Mouse (Mus musculus) embryonic facial prominence, embryonic 14.5 days (tissue): Measurements from ENCODE around the gene Gstp3. TPM values are rescaled to one million over a fixed set of nuclear protein-coding genes. Genes with fewer than 3 reads are reported as not detected.

ENCODE experiments used
- ATAC-seq: fragments of 200-750 bp; cut with Nextera tagmentation; 2 replicates; pipeline ENCODE4 v1.8.0; 2017; ENCODE audit warnings: low read depth, moderate number of reproducible peaks, moderate TSS enrichment
- DNase-seq: peaks from one replicate; pipeline ENCODE4 v3.0.0-alpha.2; 2015; ENCODE audit warnings: low spot score
- H3K27ac ChIP-seq: fragments of 300-500 bp; sonication (generic); replicated peaks from 2 replicates; pipeline ENCODE4 v1.5.1; 2014; ENCODE audit warnings: low read depth, mild to moderate bottlenecking, low read length, moderate library complexity
- H3K27me3 ChIP-seq: fragments of 300-500 bp; sonication (generic); replicated peaks from 2 replicates; pipeline ENCODE4 v1.6.1; 2014; ENCODE audit warnings: low read length; ENCODE audit not compliant: control insufficient read depth, insufficient read depth
- H3K36me3 ChIP-seq: fragments of 300-500 bp; sonication (generic); 2 replicates; pipeline ENCODE4 v1.6.1; 2014; ENCODE audit warnings: low read length, mixed read lengths; ENCODE audit not compliant: control insufficient read depth, insufficient read depth
- H3K4me1 ChIP-seq: fragments of 300-500 bp; sonication (generic); 2 replicates; pipeline ENCODE4 v1.6.1; 2014; ENCODE audit warnings: antibody characterized with exemption, low read length; ENCODE audit not compliant: control insufficient read depth, insufficient read depth
- H3K4me2 ChIP-seq: fragments of 300-500 bp; sonication (generic); 2 replicates; pipeline ENCODE4 v1.6.1; 2014; ENCODE audit warnings: low read depth, mild to moderate bottlenecking, low read length, moderate library complexity, mixed read lengths
- H3K4me3 ChIP-seq: fragments of 300-500 bp; sonication (generic); 2 replicates; pipeline ENCODE4 v1.5.1; 2014; ENCODE audit warnings: low read depth, mild to moderate bottlenecking, low read length
- H3K9ac ChIP-seq: fragments of 300-500 bp; sonication (generic); 2 replicates; pipeline ENCODE4 v1.6.1; 2014; ENCODE audit warnings: low read depth, mild to moderate bottlenecking, low read length, moderate library complexity, mixed read lengths
- H3K9me3 ChIP-seq: fragments of 300-500 bp; sonication (generic); 2 replicates; pipeline ENCODE4 v1.6.1; 2016; ENCODE audit warnings: low read length; ENCODE audit not compliant: control insufficient read depth
- WGBS: fragments of 180-500 bp; shearing (Covaris S2); extraction: QIAGEN DNeasy Blood & Tissue Kit; methylation state at CpG from one replicate; pipeline ENCODE4 v1.1.7; 2014; 5-methylcytosine and 5-hydroxymethylcytosine counted together
- polyA plus RNA-seq: library from polyadenylated mRNA; unstranded; fragments of >200 nt; fragmentation: Nextera tagmentation; extraction: Ambion mirVana; gene quantifications from 2 replicates; pipeline ENCODE4 v1.2.1, GENCODE M21; 2014

The Gstp3 gene
- polyA plus RNA-seq, 1 experiment from 2014 or later, result 0.35 TPM

DNA sequence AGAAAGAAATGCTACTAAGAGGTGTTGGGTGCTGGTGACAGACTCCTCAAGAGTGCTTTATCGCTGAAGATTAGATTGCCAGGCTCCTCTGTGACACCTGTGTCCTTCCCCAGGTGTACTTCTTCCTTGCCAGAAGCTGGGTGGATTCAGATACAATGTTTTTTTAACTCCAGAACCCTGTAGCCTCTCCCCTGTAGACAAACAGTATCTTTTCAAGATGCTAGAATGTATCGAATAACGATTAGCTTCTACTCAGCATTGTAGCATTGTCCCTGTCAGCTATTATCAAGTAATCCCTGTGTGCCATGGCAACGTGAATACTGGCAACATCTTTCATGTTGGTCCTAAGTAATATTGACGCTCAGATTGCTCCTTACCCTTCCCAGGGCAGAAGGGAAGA lies 25.6 kb downstream of the Gstp3 start:
- Histone ChIP-seq H3K4me1 (0 out of 2 replicates have a peak, but pooled peaks cover 4% of the 10 kb centered on the region), H3K4me2 (no peak overlapping the region), H3K9ac (no peak overlapping the region), H3K27ac (no peak overlapping the region), H3K9me3 (no peaks in the 10 kb centered on the region), H3K36me3 (no peaks in the 10 kb centered on the region), H3K27me3 (no peaks in the 10 kb centered on the region), H3K4me3 (no peak overlapping the region)
- ATAC-seq (no peak), DNase-seq (no peak)
- 71% methylated on average over 5 of the region's 5 CpGs for WGBS

DNA sequence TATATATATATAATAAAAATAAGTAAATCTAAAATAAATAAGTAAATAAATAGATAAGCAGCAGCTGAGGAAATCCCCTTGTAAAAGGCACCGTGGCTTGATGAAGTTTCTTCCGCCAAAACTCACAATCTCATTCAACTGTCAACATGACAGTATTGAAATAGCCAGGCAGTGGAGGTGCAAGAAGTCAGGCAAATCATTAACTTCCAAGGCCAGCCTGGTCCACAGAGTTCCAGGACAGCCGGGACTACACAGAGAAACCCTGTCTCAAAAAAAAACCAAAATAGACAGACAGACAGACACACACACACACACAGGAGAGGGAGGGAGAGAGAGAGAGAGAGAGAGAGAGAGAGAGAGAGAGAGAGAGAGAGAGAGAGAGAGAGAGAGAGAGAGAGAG lies 26.1 kb downstream of the Gstp3 start:
- Histone ChIP-seq H3K4me1 (0 out of 2 replicates have a peak, but pooled peaks cover 2% of the 10 kb centered on the region), H3K9me3 (no peaks in the 10 kb centered on the region), H3K4me2 (no peak overlapping the region), H3K4me3 (no peak overlapping the region), H3K27me3 (no peaks in the 10 kb centered on the region), H3K9ac (no peak overlapping the region), H3K27ac (no peak overlapping the region), H3K36me3 (no peaks in the 10 kb centered on the region)
- ATAC-seq, result no peak
- DNase-seq, result no peak
- 80% methylated on average over 3 of the region's 3 CpGs for WGBS

DNA sequence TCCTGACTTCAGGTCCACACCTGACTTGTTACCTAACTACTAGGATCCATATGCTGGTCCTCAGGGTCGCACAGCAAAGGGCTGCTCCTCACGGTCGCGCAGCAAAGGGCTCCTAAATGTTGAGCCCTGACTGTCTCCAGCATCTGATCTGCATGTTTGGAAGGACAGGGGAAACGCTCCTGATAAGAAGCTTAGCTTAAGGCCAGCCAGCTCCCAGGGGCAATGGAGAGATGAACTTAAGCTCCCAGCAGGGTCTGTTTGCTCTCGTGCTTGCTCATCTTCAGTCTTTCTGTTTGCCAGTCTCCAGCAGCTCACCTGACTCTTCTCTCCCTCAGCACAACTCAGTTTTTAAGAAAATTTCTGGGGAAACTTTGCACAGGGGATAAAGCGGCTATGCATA lies 26.7 kb downstream of the Gstp3 start:
- Histone ChIP-seq H3K27me3 (no peaks in the 10 kb centered on the region), H3K4me1 (no peaks in the 10 kb centered on the region), H3K27ac (no peak overlapping the region), H3K4me2 (no peak overlapping the region), H3K9ac (no peak overlapping the region), H3K36me3 (no peaks in the 10 kb centered on the region), H3K9me3 (no peaks in the 10 kb centered on the region), H3K4me3 (no peak overlapping the region)
- DNase-seq (no peak), ATAC-seq (no peak)
- WGBS, result 51% methylated on average over 7 of the region's 7 CpGs

DNA sequence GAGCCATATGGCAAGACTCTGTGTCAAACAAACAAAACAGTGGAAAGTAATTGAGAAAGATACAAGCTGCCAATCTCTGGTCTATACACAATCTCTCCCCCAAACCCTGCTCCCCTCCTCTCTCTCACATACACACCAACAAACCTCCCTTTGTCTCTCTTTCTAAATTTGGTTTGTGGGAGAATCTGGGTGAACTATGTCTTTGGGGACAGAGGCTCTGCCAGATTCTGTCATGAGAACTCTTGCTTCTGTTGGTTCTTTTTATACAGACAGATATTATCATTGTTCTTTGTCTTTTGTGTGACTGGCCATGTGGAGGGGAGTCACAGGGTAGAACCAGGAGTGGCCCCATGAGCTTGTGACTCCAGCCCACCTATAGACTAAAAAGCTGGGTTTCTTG lies 31.8 kb downstream of the Gstp3 start:
- Histone ChIP-seq H3K4me1 (no peaks in the 10 kb centered on the region), H3K9ac (no peak overlapping the region), H3K36me3 (no peaks in the 10 kb centered on the region), H3K27me3 (no peaks in the 10 kb centered on the region), H3K4me2 (no peak overlapping the region), H3K27ac (no peak overlapping the region), H3K4me3 (no peak overlapping the region), H3K9me3 (peaks cover 5% of the 10 kb centered on the region)
- DNase-seq (no peak), ATAC-seq (no peak)

DNA sequence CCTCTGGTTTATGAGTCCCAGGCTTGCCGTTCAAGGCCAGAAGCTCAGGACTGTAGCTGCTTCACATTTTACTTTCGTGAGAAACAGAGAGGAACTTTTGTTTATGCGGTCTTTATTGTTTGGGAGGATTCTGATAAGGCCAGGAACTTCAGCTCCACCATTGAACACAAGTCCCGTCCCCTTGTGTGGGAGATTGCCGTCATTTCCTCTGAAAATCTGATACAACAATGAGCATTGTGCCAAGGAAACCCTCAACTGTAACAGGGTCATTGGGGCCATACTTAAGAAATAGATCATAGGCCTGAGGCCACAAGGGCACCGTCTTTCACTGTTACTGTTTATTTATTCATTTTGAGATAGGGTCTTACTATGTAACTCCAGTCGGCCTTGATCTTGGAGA lies 36.2 kb downstream of the Gstp3 start:
- WGBS, result 77% methylated on average over 7 of the region's 7 CpGs
- no peak overlapping the region for H3K4me2 ChIP-seq
- no peak for ATAC-seq

DNA sequence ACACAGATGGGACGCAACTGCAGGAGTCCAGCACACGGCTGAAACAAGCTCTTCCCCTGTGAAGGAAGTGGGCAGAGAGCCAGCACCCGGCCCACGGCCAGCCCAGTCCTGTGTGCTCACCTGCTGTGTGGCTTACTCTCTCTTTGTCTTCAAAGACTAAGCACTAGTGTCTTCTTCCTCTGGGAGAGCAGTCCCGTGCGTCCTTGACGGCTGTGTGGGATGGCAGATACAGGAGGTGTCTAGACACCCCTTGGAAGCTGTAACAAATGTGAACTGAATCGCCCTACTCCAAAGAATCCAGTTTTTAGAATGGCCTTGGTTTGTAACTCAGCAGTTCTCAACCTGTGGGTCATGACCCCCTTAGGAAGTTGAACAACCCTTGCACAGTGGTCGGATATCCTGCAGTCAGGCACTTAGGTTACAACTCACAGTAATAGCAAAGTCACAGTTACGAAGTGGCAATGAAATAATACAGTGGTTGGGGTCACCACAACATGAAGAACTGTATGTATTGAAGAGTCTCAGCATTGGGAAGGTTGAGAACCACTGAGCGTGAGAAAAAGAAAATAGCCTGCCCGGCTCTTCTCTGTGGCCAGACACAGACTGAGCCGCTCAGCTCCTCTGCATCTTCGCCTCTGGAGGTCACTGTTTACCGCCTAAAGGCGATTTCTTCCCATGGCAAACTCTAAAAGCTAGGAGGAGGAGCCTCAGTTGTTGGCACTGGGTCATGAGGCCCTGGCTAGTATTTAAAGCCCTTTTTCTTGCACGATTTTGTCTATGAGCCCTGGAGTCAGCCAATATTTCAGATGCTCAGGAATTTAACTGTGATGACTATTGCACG lies 40.4 kb downstream of the Gstp3 start:
- peak; percentile 92 for DNase-seq
- no peaks in the 10 kb centered on the region for H3K27me3 ChIP-seq
- H3K4me3 ChIP-seq, result no peak overlapping the region
- peak; percentile 91 for ATAC-seq
- H3K4me1 ChIP-seq, result no peaks in the 10 kb centered on the region
- no peaks in the 10 kb centered on the region for H3K36me3 ChIP-seq
- no peak overlapping the region for H3K4me2 ChIP-seq
- 24% methylated on average over 18 of the region's 18 CpGs for WGBS
- no peak overlapping the region for H3K27ac ChIP-seq
- no peak overlapping the region; the same call in 1 of the 2 replicates for H3K9ac ChIP-seq
- no peaks in the 10 kb centered on the region for H3K9me3 ChIP-seq

More for the DNA sequence above, 36.2 kb downstream of the Gstp3 start:
- Histone ChIP-seq H3K4me3 (no peak overlapping the region), H3K9me3 (peaks cover 5% of the 10 kb centered on the region), H3K27ac (no peak overlapping the region), H3K36me3 (no peaks in the 10 kb centered on the region), H3K27me3 (no peaks in the 10 kb centered on the region), H3K9ac (no peak overlapping the region), H3K4me1 (no peaks in the 10 kb centered on the region)
- no peak for DNase-seq

DNA sequence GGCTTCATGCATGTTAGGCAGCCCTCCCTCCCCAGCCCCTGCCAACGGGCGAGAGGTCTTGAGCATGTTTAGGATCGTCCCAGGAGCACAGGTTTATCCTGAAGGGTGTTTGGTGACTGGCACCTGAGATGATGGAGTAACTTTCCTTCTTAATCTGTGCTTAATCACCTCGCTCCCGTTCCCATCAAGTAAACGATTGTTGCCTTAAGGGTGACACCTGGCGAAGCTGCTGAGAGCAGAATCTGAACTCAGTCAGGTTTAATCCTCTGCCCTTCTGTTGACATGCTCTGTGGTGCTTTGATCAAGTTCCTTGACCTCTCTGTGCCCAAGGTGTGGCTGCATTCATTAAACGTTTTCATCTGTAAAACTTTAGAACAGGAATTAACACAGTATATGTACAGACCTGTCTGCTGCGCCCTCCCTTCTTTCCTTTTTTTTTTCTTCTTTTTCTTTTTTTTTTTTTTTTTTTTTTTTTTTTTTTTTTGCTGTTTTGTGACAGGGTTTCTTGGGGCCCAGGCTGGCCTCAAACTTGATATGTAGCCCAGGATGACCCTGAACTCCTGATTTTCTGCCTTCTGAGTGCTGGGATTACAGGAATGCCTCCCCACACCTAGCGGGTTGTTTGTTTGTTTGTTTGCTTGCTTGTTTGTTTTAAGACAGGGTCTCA lies 41.3 kb downstream of the Gstp3 start:
- no peak overlapping the region for H3K27ac ChIP-seq
- no peaks in the 10 kb centered on the region for H3K36me3 ChIP-seq
- no peaks in the 10 kb centered on the region for H3K4me1 ChIP-seq
- ATAC-seq (no peak), DNase-seq (peak; percentile 39)
- H3K27me3 ChIP-seq, result no peaks in the 10 kb centered on the region
- no peak overlapping the region for H3K4me2 ChIP-seq
- 61% methylated on average over 10 of the region's 10 CpGs for WGBS
- H3K9me3 ChIP-seq, result no peaks in the 10 kb centered on the region
- no peak overlapping the region for H3K9ac ChIP-seq
- no peak overlapping the region for H3K4me3 ChIP-seq

DNA sequence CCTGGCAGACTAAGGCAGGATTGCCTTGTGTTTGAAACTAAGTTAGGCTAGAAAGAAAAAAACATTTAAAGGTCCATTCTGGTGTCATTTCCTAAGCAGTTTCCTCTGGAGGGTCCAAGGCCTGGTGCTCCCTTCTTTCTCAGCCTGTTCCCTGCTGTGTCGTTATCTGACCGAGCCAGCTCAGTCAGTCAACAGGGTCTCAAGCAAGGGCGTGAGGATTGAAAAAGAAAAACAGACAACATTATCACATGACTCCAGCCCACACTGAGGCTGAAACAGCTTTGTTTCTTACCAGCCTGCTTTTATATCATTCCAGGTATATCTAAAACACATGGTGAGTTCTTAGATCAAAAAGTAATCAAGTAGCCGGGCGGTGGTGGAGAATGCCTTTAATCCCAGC lies 43.7 kb downstream of the Gstp3 start:
- Histone ChIP-seq H3K4me3 (no peak overlapping the region), H3K4me1 (peaks cover 4% of the 10 kb centered on the region; the same call in 1 of the 2 replicates), H3K27me3 (no peaks in the 10 kb centered on the region), H3K9ac (no peak overlapping the region), H3K9me3 (no peaks in the 10 kb centered on the region), H3K4me2 (no peak overlapping the region), H3K36me3 (no peaks in the 10 kb centered on the region), H3K27ac (no peak overlapping the region)
- DNase-seq (no peak), ATAC-seq (no peak)
- 49% methylated on average over 5 of the region's 5 CpGs for WGBS
